Mouse (Mus musculus) left cerebral cortex, adult 8-10 months (tissue): ENCODE data around the gene Acsl6. TPM values are rescaled to one million over a fixed set of nuclear protein-coding genes. Genes with fewer than 3 reads are reported as not detected.

ENCODE experiments used
- DNase-seq, 2 experiments: peaks; one replicate each; pipeline ENCODE4 v3.0.0; 2022; ENCODE audit warnings: low spot score in 2 of 2
- total RNA-seq, 4 experiments: library from RNA; stranded (reverse); gene quantifications; 2 replicates each; pipeline ENCODE4 v1.2.4; 2022

Acsl6 gene
- total RNA-seq, 4 experiments from 2014 or later = 190 to 233 (median 201) TPM

DNA sequence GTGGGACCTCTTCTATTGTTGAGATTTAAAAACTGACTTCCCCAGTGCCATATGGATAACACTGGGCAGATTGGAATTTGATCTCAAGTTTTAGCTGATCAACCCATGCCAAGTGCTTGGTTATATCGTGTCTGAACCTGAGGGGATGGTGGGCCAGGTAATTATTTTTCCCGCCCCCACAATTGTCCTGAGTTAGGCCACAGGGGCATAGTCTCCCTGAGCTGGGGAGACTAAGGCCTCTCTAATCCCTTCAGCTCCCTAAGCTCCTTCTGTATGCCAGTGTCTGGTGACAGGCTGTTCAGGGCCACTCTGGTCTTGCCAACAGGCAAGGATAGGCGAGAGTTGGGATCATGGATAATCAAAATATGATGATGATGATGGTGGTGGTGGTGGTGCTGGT, 1.7 kb downstream of the Acsl6 start:
- DNase-seq = no peak

DNA sequence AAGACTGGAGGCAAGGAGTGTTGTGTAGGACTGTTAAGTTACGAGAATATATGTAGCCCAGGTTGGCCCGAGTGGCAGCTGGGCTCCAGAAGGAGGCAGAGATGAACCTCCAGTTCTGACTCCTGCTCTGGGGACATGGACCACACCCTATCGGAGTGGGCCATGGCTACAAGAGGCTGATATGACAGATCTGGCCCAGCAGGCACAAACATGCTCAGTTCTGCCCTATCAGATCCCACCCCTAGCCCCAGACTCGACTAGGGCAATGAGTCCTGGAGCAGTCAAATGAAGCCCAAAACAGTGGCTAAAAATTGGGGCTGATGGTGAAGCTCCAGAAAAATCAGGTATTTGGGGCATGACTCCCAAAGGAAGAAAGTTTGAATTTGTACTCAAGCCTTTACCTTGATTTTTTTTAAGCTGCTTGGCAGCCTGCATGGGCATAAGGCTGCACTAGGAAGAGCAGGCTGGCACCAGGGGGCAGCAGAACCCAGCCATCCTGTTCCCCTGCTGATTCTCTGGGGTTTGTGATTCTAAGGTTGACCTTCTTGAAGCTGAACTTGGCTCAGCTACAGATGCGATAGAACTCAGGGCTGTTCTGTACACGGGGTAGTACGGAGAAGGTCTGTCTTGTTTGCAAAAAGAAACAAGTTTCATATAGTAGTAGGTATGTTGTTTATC, 3.7 kb downstream of the Acsl6 start:
- DNase-seq = no peak

DNA sequence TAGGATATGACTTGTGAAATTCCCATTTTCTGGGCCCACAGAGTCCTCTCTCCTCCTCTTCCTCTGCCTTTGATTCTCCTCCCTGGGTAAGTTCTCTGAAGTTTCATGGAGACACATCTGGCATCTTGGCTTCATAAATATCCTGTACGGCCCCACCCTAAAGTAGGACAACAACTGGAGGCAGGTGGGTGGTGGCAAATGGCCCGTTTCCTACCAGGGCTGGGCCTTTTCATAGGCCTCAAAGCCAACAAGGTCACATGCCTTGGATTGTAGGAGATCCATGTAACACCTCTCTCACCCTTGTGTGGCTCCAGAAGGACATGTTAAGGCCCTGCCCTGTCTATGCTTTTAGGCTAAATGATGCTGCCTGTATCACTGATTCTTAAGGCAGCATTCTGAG, 7.0 kb downstream of the Acsl6 start:
- DNase-seq = no peak

DNA sequence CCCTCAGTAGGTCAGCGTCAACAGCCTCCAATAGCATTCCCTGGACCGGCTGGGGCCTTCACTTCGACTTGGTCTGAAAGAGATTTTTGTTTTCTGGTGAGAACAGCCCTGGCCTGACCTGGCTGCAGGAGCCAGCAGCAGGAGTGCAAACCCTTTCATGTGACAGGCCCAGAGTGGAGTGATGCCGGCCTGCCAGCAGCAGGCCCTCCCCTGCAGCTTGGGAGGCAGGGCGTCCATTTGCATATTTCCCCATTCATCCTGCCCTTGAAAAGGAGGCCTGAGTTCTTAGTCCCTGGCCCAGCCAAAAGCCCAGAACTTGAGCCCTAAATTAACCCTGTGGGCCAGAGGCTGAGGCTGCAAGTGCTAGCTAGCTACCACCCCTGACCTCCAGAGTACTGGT, 8.4 kb downstream of the Acsl6 start:
- peak in 1 of 2 experiments; percentile 71 for DNase-seq

DNA sequence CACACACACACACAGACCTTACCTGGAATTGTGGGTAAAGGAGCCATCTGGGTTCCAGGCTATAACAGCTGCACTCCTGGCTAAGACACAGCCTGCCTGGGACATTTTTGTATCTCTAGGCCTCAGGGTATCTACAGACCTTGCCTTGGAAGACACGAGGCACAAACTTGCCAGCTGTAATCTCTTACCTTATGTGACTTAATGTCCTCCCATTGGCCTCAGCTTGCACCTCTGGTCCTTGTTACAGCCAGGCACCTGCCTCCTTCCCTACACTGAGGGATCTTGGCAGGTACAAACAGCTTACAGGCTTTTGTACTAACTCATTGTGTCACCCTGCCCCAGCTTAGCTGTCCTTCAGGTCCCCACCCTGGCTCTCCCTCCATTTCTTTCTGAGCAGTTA, 9.0 kb downstream of the Acsl6 start:
- DNase-seq = no peak

DNA sequence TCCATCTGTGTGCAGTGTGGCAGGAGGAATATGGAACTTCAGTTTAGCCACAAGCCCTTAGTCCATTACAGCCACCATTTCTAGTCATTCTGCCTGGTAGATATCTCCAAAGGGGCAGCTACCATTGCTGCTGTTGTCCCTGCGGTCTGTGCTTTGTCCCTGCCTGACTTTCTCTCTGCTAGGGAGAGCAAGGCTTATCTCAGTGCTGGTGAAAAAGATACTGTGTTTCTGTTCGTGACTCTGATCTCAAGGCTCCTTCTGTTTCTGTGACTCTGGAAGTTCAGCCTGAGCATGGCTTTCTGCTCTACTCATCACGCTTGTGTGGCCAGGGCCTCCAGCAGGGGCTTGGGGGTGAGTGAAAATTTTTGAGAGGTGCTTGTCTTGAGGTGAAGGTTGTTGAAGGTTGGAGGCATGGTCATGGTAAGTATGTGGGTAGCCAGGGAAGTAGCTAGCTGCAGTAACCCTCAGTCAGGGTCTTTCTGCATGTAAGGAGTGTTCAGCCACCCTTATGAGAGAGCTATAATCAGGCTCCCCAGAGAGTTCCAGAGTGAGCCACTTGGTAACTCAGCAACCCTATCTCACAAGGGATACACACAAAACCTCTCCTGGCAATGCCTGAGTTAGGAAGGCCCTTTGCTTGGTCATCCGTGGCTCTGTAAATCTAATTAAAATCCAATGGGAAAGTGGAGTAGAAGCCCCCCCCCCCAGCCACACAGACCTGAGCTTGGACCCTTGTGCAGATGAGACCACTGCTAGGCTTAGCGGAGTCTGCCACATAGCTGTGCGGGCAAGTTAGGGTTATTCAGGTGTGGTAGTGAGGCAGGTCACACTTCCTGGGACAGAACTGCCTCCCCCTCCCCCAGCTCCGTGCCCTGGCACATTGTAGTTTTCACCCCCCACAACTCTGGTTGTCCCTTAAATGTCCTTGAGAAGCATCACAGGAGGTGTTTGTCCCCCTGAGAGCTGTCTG, 10.1 kb downstream of the Acsl6 start:
- peak in 1 of 2 experiments; percentile 3 for DNase-seq

DNA sequence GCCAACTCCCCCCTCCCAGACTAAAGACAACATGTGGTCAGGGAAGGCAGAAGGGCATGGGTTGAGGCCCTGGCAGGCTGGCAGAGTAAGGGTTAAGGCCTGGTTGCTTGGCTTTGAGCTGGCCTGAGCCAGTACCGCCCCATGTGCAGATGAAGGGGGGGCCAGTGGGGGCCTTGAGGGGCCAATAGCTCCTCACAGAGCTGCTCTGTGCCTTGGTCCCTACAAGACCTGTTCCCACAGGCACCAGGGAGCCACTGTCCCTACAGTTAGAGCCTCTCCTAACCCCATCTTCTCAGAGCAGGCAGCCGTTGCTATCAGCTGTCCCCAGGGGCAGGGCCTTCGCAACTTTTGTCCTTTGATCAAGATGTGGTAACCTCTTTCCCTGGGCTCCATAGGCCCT, 11.1 kb downstream of the Acsl6 start:
- DNase-seq = peak in 1 of 2 experiments; percentile 35

DNA sequence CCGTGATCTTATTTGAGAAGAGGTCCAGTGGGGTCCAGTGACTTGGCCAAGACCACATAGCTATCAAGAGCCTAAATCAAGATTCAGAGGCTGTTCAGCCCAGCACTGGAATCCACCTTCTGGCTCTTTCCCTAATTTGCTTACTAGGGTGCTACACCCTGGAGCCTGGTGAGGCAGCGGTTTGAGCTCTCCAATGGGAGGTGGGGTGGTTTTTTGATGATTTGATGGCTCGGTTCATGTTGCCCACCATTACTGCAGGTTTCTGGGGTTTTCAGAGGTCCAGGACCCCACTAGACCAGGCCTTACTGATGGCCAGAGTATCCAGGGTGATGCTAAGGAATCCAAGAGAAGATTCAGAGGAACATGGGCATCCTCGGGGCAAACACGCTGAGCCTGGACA, 11.7 kb downstream of the Acsl6 start:
- DNase-seq = peak in 1 of 2 experiments; percentile 3

DNA sequence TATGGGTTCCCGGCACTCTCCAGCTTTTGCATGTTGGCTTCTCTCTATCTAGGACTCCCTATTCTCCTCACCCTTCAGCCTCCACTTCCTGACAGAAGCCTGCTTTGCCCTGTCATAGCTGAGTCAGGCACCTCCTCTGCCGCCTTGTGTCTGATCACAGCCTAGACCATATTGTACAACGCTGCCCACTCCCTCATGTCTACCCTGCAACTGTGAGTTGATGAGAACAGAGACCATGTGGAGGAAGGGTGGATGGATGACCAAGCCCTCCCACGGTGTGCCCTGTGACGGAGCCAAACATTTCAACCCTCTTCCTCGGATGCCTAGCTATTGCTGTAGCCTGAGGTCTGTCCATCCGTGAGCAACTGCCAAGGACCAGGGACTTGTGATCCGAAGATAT, 13.8 kb downstream of the Acsl6 start:
- peak in 1 of 2 experiments; percentile 61 for DNase-seq

DNA sequence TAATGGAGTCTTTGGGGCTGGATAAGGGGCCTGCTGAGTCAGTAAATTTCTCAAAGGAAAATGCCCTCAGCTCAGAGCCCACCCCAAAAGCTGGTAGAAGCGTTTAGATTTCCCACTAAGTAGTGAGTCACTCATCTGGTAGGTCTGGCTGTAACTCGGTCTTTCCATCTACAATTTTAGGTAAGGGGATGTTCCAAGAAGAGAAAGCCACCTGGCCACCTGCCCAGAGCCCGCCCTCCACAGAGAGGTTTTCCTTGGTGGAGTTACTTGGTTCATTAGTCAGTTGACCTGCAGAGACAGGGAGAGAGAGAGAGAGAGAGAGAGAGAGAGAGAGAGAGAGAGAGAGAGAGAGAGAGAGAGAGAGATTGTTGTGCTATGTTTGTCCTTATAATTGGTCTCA, 14.2 kb downstream of the Acsl6 start:
- no peak for DNase-seq

DNA sequence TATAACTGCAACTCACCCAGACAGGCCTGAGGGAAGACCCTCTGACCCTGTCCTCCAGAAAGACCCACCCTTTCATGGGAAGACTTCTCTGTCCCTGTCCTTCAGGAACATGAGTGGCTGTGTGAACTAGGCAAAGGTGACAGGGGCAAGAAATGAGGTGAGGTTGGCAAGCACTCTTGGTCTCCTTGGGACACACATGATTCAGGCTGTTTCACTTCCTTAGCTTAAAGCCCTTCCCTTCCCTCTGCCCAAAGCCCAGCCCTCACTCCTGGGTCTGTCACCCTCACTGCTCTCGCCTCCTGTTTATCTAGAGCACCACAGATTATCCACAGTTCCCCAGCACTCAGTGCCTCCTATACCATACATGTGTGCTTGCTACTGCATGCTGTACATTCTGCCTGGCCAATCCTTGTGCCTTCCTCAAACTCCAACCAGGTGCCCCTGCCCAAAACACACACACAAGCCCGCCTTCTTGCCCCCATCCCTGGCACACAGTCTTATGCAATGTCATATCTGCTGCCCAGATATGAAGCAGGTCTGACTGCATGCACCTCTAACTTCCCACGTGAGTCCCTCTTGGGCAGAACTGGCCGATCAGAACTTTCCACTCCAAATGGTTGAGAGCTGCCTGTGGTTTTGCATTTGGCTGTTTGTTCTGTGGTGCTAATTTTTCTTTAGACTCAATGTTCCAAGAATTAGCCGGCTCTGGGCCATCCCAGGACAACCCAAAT, 18.4 kb downstream of the Acsl6 start:
- no peak for DNase-seq

DNA sequence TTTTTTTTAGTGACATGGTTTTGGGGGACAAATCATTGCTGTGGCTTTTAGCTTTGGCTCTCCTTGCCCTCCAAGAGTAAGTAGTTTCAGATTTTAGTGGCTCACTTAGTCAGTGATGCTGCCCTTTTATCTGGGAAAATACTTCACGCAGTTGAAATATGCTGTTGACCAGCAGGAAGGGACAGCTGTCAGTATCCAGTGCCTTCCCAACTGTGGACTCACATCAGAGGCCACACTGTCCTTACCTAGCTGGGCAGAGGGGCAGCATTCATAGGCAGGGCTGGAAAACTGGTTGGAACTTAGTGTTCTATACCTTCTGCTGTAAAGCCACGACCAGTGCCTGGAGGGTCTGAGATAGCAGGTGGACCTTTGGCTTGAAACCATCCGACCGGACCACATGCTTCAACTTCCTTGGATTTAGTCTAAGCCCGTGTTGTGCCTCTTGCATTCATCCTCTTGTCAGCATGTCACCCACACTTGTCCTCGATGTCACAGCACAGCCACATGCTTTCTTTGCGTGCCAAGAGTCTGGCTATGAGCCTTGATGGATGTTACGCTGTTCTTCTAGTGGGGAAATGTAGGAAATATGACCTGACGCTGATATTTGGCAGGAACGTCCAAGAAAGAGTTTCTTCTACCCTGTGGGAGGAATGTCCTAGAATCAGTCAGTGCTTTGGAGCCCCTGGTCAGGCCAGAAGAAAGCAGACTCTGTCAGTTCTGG, 28.0 kb downstream of the Acsl6 start:
- DNase-seq = no peak

DNA sequence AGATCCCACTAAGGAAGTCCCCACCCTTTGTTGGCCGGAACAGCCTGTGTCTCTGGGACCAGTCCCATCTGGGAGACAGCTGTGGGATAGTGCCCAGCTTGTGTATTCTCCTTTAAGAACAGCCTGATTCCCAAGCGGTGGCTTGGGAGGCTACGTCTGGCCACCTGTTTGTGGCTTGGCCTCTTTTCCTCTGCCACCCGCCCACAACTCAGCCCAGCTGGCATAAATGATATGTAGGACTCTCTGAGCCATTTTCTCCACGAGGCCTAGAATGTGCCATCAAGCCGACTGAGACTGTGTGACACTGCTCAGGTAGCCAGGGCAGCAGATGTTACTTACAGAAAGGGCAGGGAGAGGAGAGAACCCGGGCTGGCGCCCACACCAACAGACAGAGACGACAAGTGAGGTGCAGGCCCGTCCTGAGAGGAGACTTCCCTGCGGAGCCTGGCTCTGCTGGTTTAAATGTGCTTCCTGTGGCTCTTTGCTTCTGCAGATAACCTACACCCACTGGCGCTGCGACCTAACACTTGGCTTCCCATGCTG, 32.6 kb downstream of the Acsl6 start:
- DNase-seq = peak in 1 of 2 experiments; percentile 63

DNA sequence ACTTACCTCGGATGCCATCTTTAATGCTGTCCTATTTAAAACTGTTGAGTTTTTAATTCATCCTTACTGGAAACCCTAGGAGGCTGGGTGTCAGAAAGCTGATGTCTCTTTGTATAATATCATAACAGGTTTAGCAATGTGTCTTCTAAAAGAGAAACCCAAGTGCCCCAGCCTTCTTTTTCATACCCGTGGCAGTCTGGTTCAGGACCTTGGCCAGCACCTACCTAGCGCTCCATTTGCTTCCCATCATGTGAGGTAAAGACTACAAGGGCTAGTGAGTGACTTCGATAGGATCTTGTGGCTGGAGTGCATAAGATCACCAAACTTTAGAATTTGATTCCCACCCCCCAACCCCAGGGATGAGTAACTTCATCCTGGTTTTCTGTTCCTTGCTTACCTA, 40.1 kb downstream of the Acsl6 start:
- DNase-seq = no peak

DNA sequence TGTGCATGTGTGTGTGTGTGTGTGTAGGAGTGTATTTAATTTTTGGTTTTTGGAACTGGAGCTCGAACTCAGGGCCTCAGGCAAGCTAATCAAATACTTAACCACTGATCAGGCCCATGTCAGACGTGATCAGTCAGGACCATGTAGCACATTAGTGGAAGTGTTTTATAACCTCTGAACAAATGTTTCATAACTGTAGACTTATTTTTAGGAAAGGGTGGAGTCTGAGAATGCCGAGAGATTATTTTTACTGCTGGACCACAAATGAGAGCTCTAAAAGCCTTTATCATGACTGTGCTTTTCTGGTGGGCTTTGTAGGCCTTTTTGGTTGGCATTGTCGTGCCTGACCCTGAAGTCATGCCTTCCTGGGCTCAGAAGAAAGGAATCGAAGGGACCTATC, 48.1 kb downstream of the Acsl6 start:
- no peak for DNase-seq

DNA sequence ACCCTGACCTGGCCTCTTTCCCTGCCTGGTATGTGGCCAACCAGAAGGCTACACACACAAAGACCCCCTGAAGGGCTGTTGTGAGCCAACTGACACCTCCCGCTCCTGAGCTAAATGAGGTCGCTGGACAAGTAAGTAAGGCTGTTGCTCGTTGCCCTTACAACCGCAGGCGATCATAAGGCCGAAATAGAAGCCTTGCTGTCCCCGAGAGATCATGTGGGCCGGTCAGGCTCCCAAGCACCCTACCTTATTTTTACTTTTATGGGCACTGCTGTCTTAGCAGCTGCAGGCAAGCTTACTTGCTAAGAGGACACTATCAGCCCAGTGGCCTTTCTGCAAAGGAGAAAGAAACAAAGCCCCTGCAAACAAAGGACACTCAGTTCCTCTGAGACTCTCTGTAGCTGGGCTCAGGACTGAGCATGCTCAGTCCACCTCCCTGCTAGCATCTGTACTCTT, 49.6 kb downstream of the Acsl6 start:
- no peak for DNase-seq

DNA sequence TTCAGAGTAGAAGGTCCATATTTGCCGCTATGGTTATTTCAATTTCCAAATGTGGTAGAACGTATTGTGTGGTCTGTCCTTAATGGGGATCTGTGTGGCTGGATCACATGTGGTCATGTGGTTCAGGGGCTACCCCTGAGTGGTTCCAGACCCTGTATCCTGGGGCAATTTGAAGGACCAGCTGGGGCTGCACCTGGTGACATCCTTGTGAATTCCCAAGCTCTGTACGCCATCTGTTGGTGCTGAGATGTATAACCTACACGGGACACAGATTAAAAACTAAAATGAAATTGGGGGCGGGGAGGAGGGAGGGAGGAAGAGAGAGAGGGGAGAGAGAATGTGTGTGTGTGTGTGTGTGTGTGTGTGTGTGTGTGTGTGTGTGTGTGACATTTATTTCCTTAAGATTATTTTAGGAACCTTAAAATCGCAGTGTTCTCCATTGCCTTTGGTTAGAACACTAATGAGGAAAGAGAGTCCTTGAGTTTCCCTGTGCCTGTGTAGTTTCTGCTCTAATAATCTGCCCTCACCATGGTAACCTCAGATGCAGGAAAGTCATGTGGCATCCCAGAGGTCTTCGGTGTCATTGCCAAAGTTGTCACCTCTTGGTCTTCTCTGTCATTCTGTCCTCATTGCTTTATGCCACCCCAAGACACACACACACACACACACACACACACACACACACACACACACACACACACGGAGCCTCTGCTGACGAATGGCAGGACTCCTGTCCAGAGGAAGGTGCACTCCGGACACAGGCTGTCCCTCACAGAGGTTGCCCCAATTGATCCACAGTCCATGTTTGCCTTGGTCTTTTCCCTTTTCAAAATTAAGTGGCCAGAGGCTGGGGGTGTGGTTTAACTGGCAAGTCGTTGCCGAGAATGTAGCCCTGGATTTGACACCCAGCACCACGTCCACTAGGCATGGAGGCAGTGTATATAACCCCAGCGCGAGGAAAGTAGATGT, 51.3 kb downstream of the Acsl6 start:
- no peak for DNase-seq

DNA sequence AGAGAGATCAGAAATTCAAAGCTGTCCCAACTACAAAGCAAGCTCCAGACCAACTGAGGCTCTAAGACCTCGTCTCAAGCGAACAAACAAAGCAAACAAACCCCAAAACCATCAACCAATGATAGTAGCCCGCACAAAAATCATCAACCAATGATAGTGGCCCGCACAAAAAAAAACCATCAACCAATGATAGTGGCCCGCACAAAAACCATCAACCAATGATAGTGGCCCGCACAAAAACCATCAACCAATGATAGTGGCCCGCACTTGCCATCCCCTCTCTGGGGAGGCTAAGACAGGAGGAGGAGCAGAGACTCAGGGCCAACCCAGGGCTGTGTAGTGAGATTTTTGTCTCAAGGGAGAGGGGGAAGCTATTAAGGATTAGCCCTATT, 52.0 kb downstream of the Acsl6 start:
- DNase-seq = no peak

DNA sequence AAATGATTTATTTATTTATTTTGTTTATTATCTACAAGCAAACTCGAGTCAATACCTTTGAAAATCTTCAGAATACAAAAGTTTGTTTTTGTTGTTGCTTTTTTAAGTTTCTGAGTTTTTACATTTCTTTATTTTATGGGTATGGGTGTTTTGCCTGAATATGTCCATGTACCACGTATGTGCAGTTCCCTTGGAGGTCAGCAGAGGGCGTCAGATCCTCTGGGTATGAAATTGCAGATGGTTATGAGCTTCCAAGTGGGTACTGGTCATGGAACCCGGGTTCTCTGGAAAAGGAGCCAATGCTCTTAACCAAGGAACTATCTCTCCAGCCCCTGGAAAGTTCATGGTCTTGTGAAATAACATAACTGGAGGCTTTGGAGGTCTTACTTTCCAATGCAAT, 53.1 kb downstream of the Acsl6 start:
- no peak for DNase-seq

DNA sequence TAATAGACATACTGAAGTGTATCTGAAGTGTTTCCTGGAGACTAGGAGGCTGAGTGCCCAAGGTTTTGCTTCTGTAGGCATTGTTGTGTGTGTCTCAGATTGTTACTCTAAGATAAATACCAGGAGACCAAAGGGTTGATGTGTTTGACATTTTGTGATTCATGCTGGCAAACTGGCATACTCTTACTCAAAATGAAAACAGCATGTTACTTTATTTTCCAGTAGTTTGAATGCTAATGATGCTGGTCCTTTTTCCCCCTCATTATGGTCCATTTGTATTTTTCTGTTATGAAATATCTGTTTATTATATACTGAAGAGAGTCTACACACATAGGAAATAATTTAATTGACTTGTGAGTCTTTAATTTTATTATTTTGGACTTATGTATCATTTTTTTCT, 69.0 kb downstream of the Acsl6 start:
- no peak for DNase-seq
